Comparison of ENCODE assay signal across 18 mouse cellular contexts in genomic region chr9:32039999-32040398, GRCm38 (mm10).
"Had no signal": no experiment of that assay in that cellular context is flagged by ENCODE, and none has a peak within 500 bp of the region (broad histone marks: within the 10 kb centered on the region; RNA-seq: fewer than 3 reads in every experiment).

No protein-coding gene starts in this region.

- H3K4me3 ChIP-seq: midbrain, embryonic 10.5 days; midbrain, embryonic 12.5 days; myocyte; neural tube, embryonic 13.5 days; neural tube, embryonic 15.5 days had no signal

- DNase-seq: lung, adult 18-20 months; lung, embryonic 14.5 days; lung, postnatal 10 days; lung, postnatal 4 days; midbrain, embryonic 14.5 days; right cerebral cortex, adult 18-20 months; right cerebral cortex, postnatal 25 days; right cerebral cortex, postnatal 4 days; spleen, adult 18-20 months; thymus, adult 18-20 months; thymus, postnatal 14 days; thymus, postnatal 36 days had no signal

- ATAC-seq: midbrain, embryonic 16.5 days had no signal

- H3K27me3 ChIP-seq: midbrain, embryonic 12.5 days; neural tube, embryonic 13.5 days; neural tube, embryonic 15.5 days had no signal

- H3K27ac ChIP-seq: midbrain, embryonic 12.5 days; neural tube, embryonic 13.5 days; neural tube, embryonic 15.5 days had no signal

- H3K4me2 ChIP-seq: lung, embryonic 14.5 days; midbrain, embryonic 12.5 days; neural tube, embryonic 13.5 days; neural tube, embryonic 15.5 days had no signal

- H3K9ac ChIP-seq: lung, embryonic 14.5 days; midbrain, embryonic 12.5 days; neural tube, embryonic 13.5 days; neural tube, embryonic 15.5 days had no signal

- H3K36me3 ChIP-seq: midbrain, embryonic 12.5 days; neural tube, embryonic 13.5 days; neural tube, embryonic 15.5 days had no signal

- H3K9me3 ChIP-seq: midbrain, embryonic 10.5 days; midbrain, embryonic 12.5 days; neural tube, embryonic 13.5 days; neural tube, embryonic 15.5 days had no signal
